In the genomic region with DNA sequence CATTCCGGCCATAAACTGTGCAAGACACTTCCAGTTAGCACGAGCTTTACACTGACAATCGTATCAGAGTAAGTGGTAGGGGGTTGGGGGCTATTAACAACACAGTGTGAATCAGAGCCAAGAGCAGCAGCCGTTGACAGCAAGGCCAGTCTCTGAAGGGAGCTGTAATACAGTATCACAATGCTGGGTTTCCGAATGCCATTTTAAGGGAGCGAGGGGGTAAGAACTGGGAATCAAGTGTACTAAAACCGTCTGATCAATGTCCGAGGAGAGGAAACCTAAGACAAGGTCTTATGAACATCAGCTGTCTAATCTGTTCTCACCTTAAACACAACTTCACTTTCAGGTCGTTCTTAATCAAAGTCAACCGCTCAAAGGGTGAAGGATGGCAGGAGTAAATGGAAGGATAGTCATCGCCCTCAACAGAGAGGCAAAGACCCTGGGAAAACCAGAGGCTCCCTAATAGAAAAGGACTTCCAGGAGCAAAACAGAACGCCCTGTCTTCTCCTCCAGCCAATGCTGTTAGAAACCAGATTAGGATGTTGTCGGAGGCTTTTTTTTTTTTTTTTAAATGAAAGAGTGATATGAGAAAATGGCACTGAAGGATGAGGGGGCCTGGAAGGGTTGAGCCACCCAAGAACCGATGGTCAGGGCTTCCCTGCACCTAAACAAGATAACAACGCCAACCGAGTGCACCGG, we compare ENCODE assay signal across 8 mouse cellular contexts. TPM values are rescaled to one million over a fixed set of nuclear protein-coding genes. Genes with fewer than 3 reads are reported as not detected.
DNase-seq lines count a peak whose midpoint lies in the region; ATAC-seq and TF ChIP-seq lines count a peak whose summit lies in the region.

No protein-coding gene starts in this region.

- H3K4me2 ChIP-seq in forebrain, postnatal 0 days (ENCODE audit: low read depth): peak overlapping the region; percentile 73
- peak overlapping the region; percentile 75 for H3K4me2 ChIP-seq in liver, embryonic 13.5 days

- peak; percentile 30 to 32 for DNase-seq in cerebellum, adult 2 months
- DNase-seq in forebrain, postnatal 0 days: peak; percentile 46
- DNase-seq in kidney, adult 2 months: peak; percentile 15
- no peak for DNase-seq in liver, embryonic 13.5 days

- H3K9ac ChIP-seq in forebrain, postnatal 0 days: peak overlapping the region; percentile 78
- H3K9ac ChIP-seq in liver, embryonic 13.5 days: peak overlapping the region; percentile 99

- no peak for TF ChIP-seq CTCF in cerebellum, adult 2 months (IDR thresholded peaks at IDR 0.05; ENCODE audit: borderline replicate concordance, insufficient read depth, low read depth, low read length)
- TF ChIP-seq CTCF in forebrain, postnatal 0 days (IDR thresholded peaks at IDR 0.05; ENCODE audit: low read depth): no peak
- TF ChIP-seq CTCF in kidney, adult 2 months (conservative IDR thresholded peaks at IDR 0.05; ENCODE audit: insufficient read depth, insufficient read length, low read depth, low read length): no peak
- no peak for TF ChIP-seq CTCF in olfactory bulb, adult 2 months (IDR thresholded peaks at IDR 0.05; ENCODE audit: insufficient read depth, low read depth, low read length)

- peaks cover 56% of the 10 kb centered on the region for H3K4me1 ChIP-seq in megakaryocyte, embryonic 14.5 days
- H3K4me1 ChIP-seq in cerebellum, adult 2 months (ENCODE audit: control insufficient read depth, insufficient read depth, low read length): no peaks in the 10 kb centered on the region
- peaks cover 9% of the 10 kb centered on the region; the same call in 1 of the 2 replicates for H3K4me1 ChIP-seq in forebrain, postnatal 0 days (ENCODE audit: insufficient read depth)
- H3K4me1 ChIP-seq in kidney, adult 2 months (ENCODE audit: control insufficient read depth, insufficient read depth, low read length): peaks cover 3% of the 10 kb centered on the region; the same call in 1 of the 2 replicates
- peaks cover 52% of the 10 kb centered on the region for H3K4me1 ChIP-seq in liver, embryonic 13.5 days (replicated peaks)
- no peaks in the 10 kb centered on the region for H3K4me1 ChIP-seq in olfactory bulb, adult 2 months (ENCODE audit: control insufficient read depth, insufficient read depth, low read length)

- peak overlapping the region; percentile 18; the same call in 1 of the 2 replicates for H3K27ac ChIP-seq in cerebellum, adult 2 months (ENCODE audit: insufficient read depth, low read length)
- H3K27ac ChIP-seq in forebrain, postnatal 0 days (ENCODE audit: low read depth, low read length): peak overlapping the region; percentile 87
- peak overlapping the region; percentile 14; the same call in 1 of the 2 replicates for H3K27ac ChIP-seq in kidney, adult 2 months (ENCODE audit: insufficient read depth, low read depth, low read length)
- peak overlapping the region; percentile 97 for H3K27ac ChIP-seq in liver, embryonic 13.5 days
- H3K27ac ChIP-seq in olfactory bulb, adult 2 months (ENCODE audit: insufficient read depth, low read depth, low read length): peak overlapping the region; percentile 57

- peaks cover 17% of the 10 kb centered on the region for H3K36me3 ChIP-seq in megakaryocyte, embryonic 14.5 days (replicated peaks; ENCODE audit: low read length)
- H3K36me3 ChIP-seq in forebrain, postnatal 0 days (ENCODE audit: insufficient read depth): no peaks in the 10 kb centered on the region
- no peaks in the 10 kb centered on the region; the same call in 1 of the 2 replicates for H3K36me3 ChIP-seq in kidney, adult 2 months (ENCODE audit: control insufficient read depth, insufficient read depth, low read length)
- peaks cover 17% of the 10 kb centered on the region for H3K36me3 ChIP-seq in liver, embryonic 13.5 days

- no peaks in the 10 kb centered on the region for H3K27me3 ChIP-seq in megakaryocyte, embryonic 14.5 days (replicated peaks)
- no peaks in the 10 kb centered on the region for H3K27me3 ChIP-seq in cerebellum, adult 2 months (ENCODE audit: control insufficient read depth, insufficient read depth, low read length)
- no peaks in the 10 kb centered on the region for H3K27me3 ChIP-seq in forebrain, postnatal 0 days (ENCODE audit: insufficient read depth, low read length)
- no peaks in the 10 kb centered on the region for H3K27me3 ChIP-seq in kidney, adult 2 months (replicated peaks; ENCODE audit: control insufficient read depth, insufficient read depth, low read length)
- no peaks in the 10 kb centered on the region for H3K27me3 ChIP-seq in liver, embryonic 13.5 days

- H3K4me3 ChIP-seq in megakaryocyte, embryonic 14.5 days (replicated peaks): peak overlapping the region; percentile 99
- H3K4me3 ChIP-seq in cerebellum, adult 2 months (replicated peaks; ENCODE audit: insufficient read depth, low read depth, low read length): peak overlapping the region; percentile 97
- peak overlapping the region; percentile 99 for H3K4me3 ChIP-seq in forebrain, postnatal 0 days (ENCODE audit: low read depth, low read length)
- H3K4me3 ChIP-seq in kidney, adult 2 months (ENCODE audit: insufficient read depth, low read depth, low read length): peak overlapping the region; percentile 94
- peak overlapping the region; percentile 98 for H3K4me3 ChIP-seq in liver, embryonic 13.5 days (replicated peaks)
- H3K4me3 ChIP-seq in olfactory bulb, adult 2 months (ENCODE audit: insufficient read depth, low read depth, low read length): peak overlapping the region; percentile 61

- TF ChIP-seq POLR2A in cerebellum, adult 2 months (IDR thresholded peaks at IDR 0.05; ENCODE audit: borderline replicate concordance, insufficient read depth, low read length): no peak
- no peak for TF ChIP-seq POLR2A in kidney, adult 2 months (IDR thresholded peaks at IDR 0.05; ENCODE audit: low read depth, low read length)
- no peak for TF ChIP-seq POLR2A in olfactory bulb, adult 2 months (IDR thresholded peaks at IDR 0.05; ENCODE audit: insufficient read depth, low read depth, low read length)

- H3K9me3 ChIP-seq in megakaryocyte, embryonic 14.5 days: no peaks in the 10 kb centered on the region
- no peaks in the 10 kb centered on the region for H3K9me3 ChIP-seq in forebrain, postnatal 0 days (ENCODE audit: low read length)
- no peaks in the 10 kb centered on the region for H3K9me3 ChIP-seq in liver, embryonic 13.5 days (replicated peaks)

- no peak for ATAC-seq in megakaryocyte, adult 5-6 weeks (ENCODE audit: poor library complexity, severe bottlenecking)
- ATAC-seq in forebrain, postnatal 0 days: no peak
- peak; percentile 0; the same call in 1 of the 2 replicates for ATAC-seq in liver, embryonic 13.5 days (ENCODE audit: low read depth)
- ATAC-seq in inflammation-experienced regulatory T-cells, adult 6 months: no peak

- WGBS in cerebellum, adult 2 months: under 1% methylated on average over 17 of the region's 17 CpGs
- WGBS in forebrain, postnatal 0 days: 2% methylated on average over 17 of the region's 17 CpGs
- WGBS in kidney, adult 2 months: 2% methylated on average over 17 of the region's 17 CpGs
- 5% methylated on average over 17 of the region's 17 CpGs for WGBS in liver, embryonic 13.5 days (ENCODE audit: insufficient replicate concordance)
- WGBS in olfactory bulb, adult 2 months: 1% methylated on average over 17 of the region's 17 CpGs

RNA-seq across cellular contexts. Expression of gene Usp32, which starts 1.0 kb away (rescaled TPM):
- polyA plus RNA-seq in megakaryocyte, embryonic 14.5 days (2012; ENCODE audit: insufficient read depth, low replicate concordance): 5.5 TPM in 1 of 2 replicates, not detected in the other
- 24.9 and 27.3 TPM in 2 replicates for total RNA-seq in megakaryocyte, adult 5-6 weeks (2015)
- total RNA-seq in megakaryocyte, adult 5-6 weeks (2017): 22.0 and 45.3 TPM in 2 replicates
- polyA plus RNA-seq in cerebellum, adult 2 months (2012; rRNA removed): 41.4 and 44.4 TPM in 2 replicates
- 42.4 and 44.4 TPM in 2 replicates for total RNA-seq in forebrain, postnatal 0 days (2014; rRNA removed)
- polyA plus RNA-seq in forebrain, postnatal 0 days (2015; fragmentation: Nextera tagmentation; extraction: Ambion mirVana): 5.4 and 7.6 TPM in 2 replicates
- polyA plus RNA-seq in kidney, adult 2 months (2012; rRNA removed): 8.0 and 9.6 TPM in 2 replicates
- polyA plus RNA-seq in liver, embryonic 13.5 days (2015; fragmentation: Nextera tagmentation; extraction: Ambion mirVana): 9.7 and 10.0 TPM in 2 replicates
- polyA plus RNA-seq in olfactory bulb, adult 2 months (2012; ENCODE audit: insufficient read depth, insufficient read length, low replicate concordance, missing spikeins): not detected in 2 replicates
- polyA plus RNA-seq in inflammation-experienced regulatory T-cells, adult 6 months (2017; shearing (Covaris generic)): 1 to 10 TPM; 5.2 to 9.4 (median 8.8) TPM

RNA-seq across cellular contexts. Expression of gene 1700125H20Rik, which starts 31.3 kb away (rescaled TPM):
- polyA plus RNA-seq in megakaryocyte, embryonic 14.5 days (2012; ENCODE audit: insufficient read depth, low replicate concordance): not detected in 2 replicates
- not detected in 2 replicates for total RNA-seq in megakaryocyte, adult 5-6 weeks (2015)
- not detected in 2 replicates for total RNA-seq in megakaryocyte, adult 5-6 weeks (2017)
- 0.24 TPM in 1 of 2 replicates, not detected in the other for polyA plus RNA-seq in cerebellum, adult 2 months (2012; rRNA removed)
- 2.8 TPM in 1 of 2 replicates, not detected in the other for total RNA-seq in forebrain, postnatal 0 days (2014; rRNA removed)
- 3.4 and 4.6 TPM in 2 replicates for polyA plus RNA-seq in forebrain, postnatal 0 days (2015; fragmentation: Nextera tagmentation; extraction: Ambion mirVana)
- polyA plus RNA-seq in kidney, adult 2 months (2012; rRNA removed): not detected in 2 replicates
- polyA plus RNA-seq in liver, embryonic 13.5 days (2015; fragmentation: Nextera tagmentation; extraction: Ambion mirVana): 0.16 TPM in 1 of 2 replicates, not detected in the other
- not detected in 2 replicates for polyA plus RNA-seq in olfactory bulb, adult 2 months (2012; ENCODE audit: insufficient read depth, insufficient read length, low replicate concordance, missing spikeins)
- not detected for polyA plus RNA-seq in inflammation-experienced regulatory T-cells, adult 6 months (2017; shearing (Covaris generic))

Comparison
In these comparisons a context has a peak if more than half of its experiments do, and no peak if none do; other contexts are left out.
1. H3K27ac ChIP-seq: peak in every context shown above with its lines; median percentile 97 in liver, embryonic 13.5 days; 87 in forebrain, postnatal 0 days; 57 in olfactory bulb, adult 2 months; 18 in cerebellum, adult 2 months; 14 in kidney, adult 2 months.